Mouse (Mus musculus) macrophage (primary cell): ENCODE data around the gene Rps6kc1. TPM values are rescaled to one million over a fixed set of nuclear protein-coding genes. Genes with fewer than 3 reads are reported as not detected.

Experiments
- H3K27ac ChIP-seq: fragments of 350-480 bp; formaldehyde crosslinking; 2 replicates; pipeline ENCODE4 v1.9.0; 2021
- H3K36me3 ChIP-seq: fragments of 350-480 bp; formaldehyde crosslinking; 2 replicates; pipeline ENCODE4 v1.9.0; 2021; ENCODE audit errors: inconsistent target
- H3K4me3 ChIP-seq: fragments of 350-480 bp; formaldehyde crosslinking; 2 replicates; pipeline ENCODE4 v1.9.0; 2021; ENCODE audit errors: inconsistent target
- H3K79me2 ChIP-seq: fragments of 350-480 bp; formaldehyde crosslinking; 2 replicates; pipeline ENCODE4 v1.9.0; 2021; ENCODE audit errors: inconsistent target
- WGBS: methylation state at CpG from one replicate; pipeline ENCODE4 v1.1.7; 2026; ENCODE audit warnings: inconsistent platforms; ENCODE audit not compliant: missing documents; 5-methylcytosine and 5-hydroxymethylcytosine counted together
- polyA plus RNA-seq: library from polyadenylated mRNA; stranded (reverse); fragments of 250-400 nt; gene quantifications from 3 replicates; pipeline ENCODE4 v1.2.4, GENCODE M21; 2018; ENCODE audit warnings: inconsistent platforms
- total RNA-seq, 78 experiments: library from RNA; depleted of rRNA; stranded (reverse); fragments of 250-400 nt; gene quantifications; 1 replicate in 9 of 78; 2 replicates in 24 of 78; 3 replicates in 43 of 78; 4 replicates in 2 of 78; pipeline ENCODE4 v1.2.4; 2018; ENCODE audit warnings: inconsistent platforms in 56 of 78

Gene Rps6kc1
- total RNA-seq (2018; cell fraction: chromatin; rRNA removed): 100 to 1,000 TPM in 16 of 26 experiments, 10 to 100 TPM in 10; 54.9 to 228 (median 116) TPM
- total RNA-seq (2018; cell fraction: cytosol; rRNA removed): 10 to 100 TPM; 11.8 to 31.5 (median 22.7) TPM
- 100 to 1,000 TPM in 1 of 26 experiments, 10 to 100 TPM in 25; 23.2 to 116 (median 53.3) TPM for total RNA-seq (2018; cell fraction: nucleus; rRNA removed)
- polyA plus RNA-seq: 16.6 to 20.5 TPM (median 19.7 TPM) in 3 replicates

DNA sequence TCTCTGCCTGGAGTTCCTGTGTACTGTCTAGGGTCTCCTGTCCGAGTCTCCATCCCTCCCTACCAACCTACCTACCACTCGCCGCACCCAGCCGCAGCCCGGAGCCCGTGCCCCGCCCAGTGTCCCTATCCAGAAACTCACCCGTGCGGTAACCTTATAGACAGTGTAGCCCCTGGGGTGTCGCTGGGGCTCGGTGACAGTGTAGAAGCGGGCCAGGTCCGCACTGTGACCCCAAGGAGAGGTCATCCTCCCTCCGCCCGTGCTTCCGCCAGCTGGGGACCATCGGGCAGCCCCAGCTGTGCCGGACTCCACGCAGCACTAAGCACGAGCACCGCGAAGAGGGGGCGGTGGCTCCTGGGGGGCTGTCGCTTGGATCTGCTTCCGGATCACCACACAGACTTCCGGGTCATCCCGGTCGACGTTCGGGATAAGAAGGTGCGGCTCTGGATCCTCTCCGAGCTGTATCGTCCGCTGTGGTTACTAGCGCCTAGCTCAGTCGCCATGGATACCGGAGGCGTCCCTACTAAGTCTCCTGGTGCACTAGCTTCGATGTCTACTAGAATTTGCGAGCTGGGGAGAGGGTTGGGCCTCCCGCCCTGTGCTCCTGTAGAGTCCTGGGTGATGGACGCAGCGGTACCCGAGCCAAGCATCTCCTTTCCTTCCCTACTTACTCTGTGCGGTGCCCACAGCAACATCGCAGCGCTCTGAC lies at the start of gene Rps6kc1:
TSS of gene Rps6kc1 (minus strand) at position 356 of the 709 bp plus-strand sequence.
- WGBS: 2% methylated on average over 47 of the region's 47 CpGs
- H3K4me3 ChIP-seq: peak within 1 kb of the TSS; percentile 84
- H3K27ac ChIP-seq: peak within 1 kb of the TSS; percentile 46
- H3K36me3 ChIP-seq: no peaks in the 10 kb centered on the region
- H3K79me2 ChIP-seq: peaks cover 31% of the 10 kb centered on the region

- no peak overlapping the region for H3K4me3 ChIP-seq
- H3K79me2 ChIP-seq: no peaks in the 10 kb centered on the region
- H3K36me3 ChIP-seq: no peaks in the 10 kb centered on the region
- WGBS: 90% methylated on average over 5 of the region's 5 CpGs
- H3K27ac ChIP-seq: no peak overlapping the region
These were observed 47.3 kb upstream of the Rps6kc1 start for GRCm38 (mm10) chr1:190958821-190959220.

DNA sequence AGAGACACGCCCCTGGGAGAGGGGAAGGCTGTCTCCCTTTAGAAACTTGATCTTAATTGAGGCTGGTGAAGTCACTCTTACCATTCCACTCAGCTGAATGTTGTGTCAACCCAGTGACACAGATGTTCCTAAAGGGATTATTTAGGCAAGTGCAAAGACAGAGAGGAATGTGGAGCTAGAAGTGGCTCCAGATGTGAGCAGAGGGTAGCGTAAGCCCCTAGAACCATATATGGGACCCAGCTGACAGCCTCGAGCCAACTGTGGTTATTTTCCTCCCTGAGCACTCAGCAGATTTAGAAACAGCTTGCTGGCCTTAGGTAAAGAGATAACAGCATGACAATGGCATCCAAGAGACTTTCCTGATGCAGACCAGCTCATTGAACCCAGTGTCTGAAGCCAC lies 41.4 kb upstream of the Rps6kc1 start:
- H3K27ac ChIP-seq: no peak overlapping the region
- no peaks in the 10 kb centered on the region for H3K79me2 ChIP-seq
- H3K4me3 ChIP-seq: no peak overlapping the region
- no peaks in the 10 kb centered on the region for H3K36me3 ChIP-seq
- WGBS: 93% methylated on average over 3 of the region's 3 CpGs

DNA sequence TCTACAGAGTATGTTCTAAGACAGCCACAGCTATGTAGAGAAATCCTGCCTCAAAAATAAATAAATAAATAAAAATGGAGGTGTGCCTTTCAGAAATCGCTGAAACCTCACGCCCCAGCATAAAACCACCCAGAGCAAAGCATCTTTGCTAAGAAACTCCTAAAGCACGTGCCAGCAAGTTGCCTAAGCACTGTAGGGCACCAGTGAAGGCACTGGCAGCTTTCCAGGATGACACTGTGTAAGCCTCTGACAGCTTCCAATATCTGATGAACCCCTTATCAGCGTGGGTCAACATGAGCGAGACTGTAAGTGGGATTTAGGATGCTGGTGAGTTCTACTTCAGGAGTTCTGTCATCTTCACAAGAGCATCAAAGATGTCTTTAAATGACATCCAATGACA lies 39.4 kb upstream of the Rps6kc1 start:
- Histone ChIP-seq H3K36me3 (peaks cover 2% of the 10 kb centered on the region), H3K27ac (no peak overlapping the region)
- 96% methylated on average over 5 of the region's 5 CpGs for WGBS

GRCm38 (mm10) chr1:190948846-190949245 lies 37.3 kb upstream of the Rps6kc1 start:
- H3K27ac ChIP-seq: no peak overlapping the region
- WGBS: 95% methylated on average over 17 of the region's 17 CpGs

More for the DNA sequence above, 39.4 kb upstream of the Rps6kc1 start:
- H3K79me2 ChIP-seq: no peaks in the 10 kb centered on the region
- no peak overlapping the region for H3K4me3 ChIP-seq

GRCm38 (mm10) chr1:190948439-190948838 lies 36.9 kb upstream of the Rps6kc1 start:
- Histone ChIP-seq H3K36me3 (peaks cover 23% of the 10 kb centered on the region), H3K27ac (no peak overlapping the region), H3K79me2 (no peaks in the 10 kb centered on the region), H3K4me3 (no peak overlapping the region)
- WGBS: 98% methylated on average over 7 of the region's 7 CpGs

More at GRCm38 (mm10) chr1:190948846-190949245, 37.3 kb upstream of the Rps6kc1 start:
- Histone ChIP-seq H3K79me2 (no peaks in the 10 kb centered on the region), H3K4me3 (no peak overlapping the region), H3K36me3 (peaks cover 19% of the 10 kb centered on the region)

- Histone ChIP-seq H3K36me3 (peaks cover 26% of the 10 kb centered on the region), H3K79me2 (no peaks in the 10 kb centered on the region), H3K4me3 (no peak overlapping the region), H3K27ac (no peak overlapping the region)
- WGBS: 94% methylated on average over 5 of the region's 5 CpGs
These were observed 36.4 kb upstream of the Rps6kc1 start for GRCm38 (mm10) chr1:190947986-190948385.

DNA sequence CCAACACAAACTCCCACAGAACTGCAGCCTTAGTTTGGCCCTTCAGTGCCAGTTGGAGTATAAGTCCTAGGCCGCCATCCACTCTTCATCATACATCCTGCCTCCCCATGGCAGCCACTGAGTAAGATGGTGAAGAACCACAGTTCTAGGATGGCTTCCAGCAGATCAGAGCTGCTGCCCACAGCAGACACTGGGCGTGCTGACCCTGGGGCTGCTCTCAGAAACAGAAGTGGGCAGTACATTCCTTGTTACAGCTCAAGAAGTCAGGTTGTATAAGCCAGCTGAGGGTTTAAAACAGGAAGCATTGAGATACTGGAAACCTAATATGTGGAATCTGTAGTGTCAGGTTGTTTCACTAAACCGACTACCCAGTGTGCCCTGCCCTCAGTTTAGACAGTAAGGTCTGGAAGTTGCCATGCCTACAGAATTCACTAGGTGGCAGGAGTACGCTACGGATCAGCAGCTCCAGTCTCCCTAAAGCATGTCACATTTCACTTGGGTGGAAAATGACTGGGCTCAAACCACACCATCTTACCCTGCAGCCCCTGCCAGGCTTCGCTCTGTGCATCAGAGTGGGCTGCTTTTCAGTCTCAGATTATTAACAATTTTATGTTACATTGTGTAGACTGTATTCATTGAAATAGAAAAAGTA lies 32.7 kb upstream of the Rps6kc1 start:
- Histone ChIP-seq H3K79me2 (no peaks in the 10 kb centered on the region), H3K36me3 (peaks cover 64% of the 10 kb centered on the region), H3K4me3 (no peak overlapping the region), H3K27ac (no peak overlapping the region)
- 59% methylated on average over 6 of the region's 6 CpGs for WGBS

GRCm38 (mm10) chr1:190939803-190940202 lies 28.2 kb upstream of the Rps6kc1 start:
- H3K79me2 ChIP-seq: no peaks in the 10 kb centered on the region; the same call in 1 of the 2 replicates
- no peak overlapping the region for H3K27ac ChIP-seq
- WGBS: 95% methylated on average over 7 of the region's 7 CpGs
- H3K4me3 ChIP-seq: no peak overlapping the region
- H3K36me3 ChIP-seq: peaks cover 94% of the 10 kb centered on the region

DNA sequence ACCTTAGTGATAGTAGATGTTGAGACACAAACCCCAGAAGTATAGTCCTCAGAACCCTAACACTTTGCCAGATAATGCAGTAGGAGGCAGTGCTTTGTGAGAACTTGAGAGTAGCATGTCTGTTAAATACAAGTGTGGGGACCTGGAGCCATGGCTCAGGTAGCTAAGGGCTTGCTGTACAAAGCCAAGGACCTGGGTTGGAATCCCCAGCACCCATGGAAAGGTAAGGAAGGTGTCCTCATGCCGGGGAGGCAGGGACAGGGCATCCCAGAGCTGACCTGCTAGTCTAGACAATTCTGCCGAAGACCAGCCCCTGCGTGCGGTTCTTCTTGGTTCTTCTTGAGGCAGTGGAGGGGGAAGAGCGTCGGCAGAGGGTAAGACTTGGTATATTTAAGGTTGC lies 18.6 kb upstream of the Rps6kc1 start:
- H3K36me3 ChIP-seq: peaks cover 14% of the 10 kb centered on the region
- H3K27ac ChIP-seq: no peak overlapping the region
- no peak overlapping the region; the same call in 1 of the 2 replicates for H3K4me3 ChIP-seq
- WGBS: 98% methylated on average over 6 of the region's 6 CpGs
- peaks cover 47% of the 10 kb centered on the region for H3K79me2 ChIP-seq

DNA sequence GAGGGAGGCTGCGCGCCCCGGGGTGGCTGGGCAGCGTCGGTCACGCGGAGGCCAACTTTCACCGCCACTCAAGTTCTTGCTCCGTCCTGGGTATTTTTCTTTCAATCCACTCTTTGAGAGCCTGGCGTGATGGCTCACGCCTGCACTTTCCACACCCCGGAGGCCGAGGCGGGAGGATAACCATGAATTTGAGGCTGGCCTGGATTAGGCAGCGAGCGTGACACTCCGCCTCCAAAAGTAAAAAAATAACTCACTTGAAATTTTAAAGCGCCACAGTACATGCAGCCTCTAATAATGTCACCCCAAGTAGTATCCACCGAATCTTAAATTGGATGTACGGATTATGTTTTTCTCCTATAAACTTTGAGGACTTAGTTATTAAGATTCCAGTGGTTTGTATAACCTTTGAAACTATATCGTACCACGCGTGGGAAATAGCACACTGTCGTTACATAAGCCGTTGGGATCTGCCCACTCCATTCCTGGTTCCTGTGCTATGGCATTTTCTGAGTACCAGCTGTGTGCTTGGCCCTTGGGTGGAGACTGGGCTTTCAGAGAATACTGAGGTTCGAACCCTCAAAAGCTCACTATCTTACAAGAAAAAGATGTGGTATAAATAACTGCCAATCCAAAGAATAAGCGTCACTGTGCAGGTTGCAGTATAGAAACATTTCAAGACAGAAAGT lies 17.6 kb upstream of the Rps6kc1 start:
- peaks cover 4% of the 10 kb centered on the region; the same call in 1 of the 2 replicates for H3K36me3 ChIP-seq
- peaks cover 42% of the 10 kb centered on the region for H3K79me2 ChIP-seq
- peak overlapping the region; percentile 82 for H3K27ac ChIP-seq
- H3K4me3 ChIP-seq: peak overlapping the region; percentile 72
- WGBS: 3% methylated on average over 27 of the region's 27 CpGs

DNA sequence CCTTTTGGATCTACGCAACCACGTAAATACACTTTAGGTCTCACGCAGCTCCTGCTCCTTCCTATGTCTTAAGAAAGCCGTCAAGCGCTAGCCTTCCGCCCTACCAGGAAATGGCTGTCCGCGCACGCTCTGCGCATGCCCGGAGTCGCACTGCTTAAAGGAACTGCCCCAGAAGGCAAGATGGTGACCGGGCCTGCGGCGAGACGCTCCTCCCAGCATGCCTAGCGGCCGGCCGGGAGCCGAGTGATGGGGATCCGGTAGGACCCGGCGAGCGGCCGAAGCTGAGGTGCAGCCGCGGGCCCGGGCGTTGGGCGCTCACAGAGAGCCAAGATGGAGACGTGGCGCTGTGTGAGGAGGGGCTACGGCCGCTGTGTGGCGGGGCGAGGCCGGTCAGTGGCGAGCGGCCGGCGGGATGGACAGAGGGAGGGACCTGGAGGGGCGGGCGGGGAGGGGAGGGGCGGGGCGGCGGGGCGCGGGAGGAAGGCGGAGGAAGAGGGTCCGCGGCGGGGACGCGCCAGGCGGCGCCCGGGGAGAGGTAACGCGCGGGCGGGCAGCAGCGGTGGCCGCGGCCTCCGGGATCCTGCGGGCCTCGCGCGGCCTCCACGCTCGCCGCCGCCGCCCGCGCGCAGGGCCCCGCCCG lies 16.9 kb upstream of the Rps6kc1 start:
- Histone ChIP-seq H3K79me2 (peaks cover 35% of the 10 kb centered on the region), H3K4me3 (peak overlapping the region; percentile 78), H3K27ac (peak overlapping the region; percentile 82), H3K36me3 (no peaks in the 10 kb centered on the region; the same call in 1 of the 2 replicates)
- WGBS: under 1% methylated on average over 48 of the region's 79 CpGs

- peaks cover 29% of the 10 kb centered on the region for H3K79me2 ChIP-seq
- peak overlapping the region; percentile 78 for H3K4me3 ChIP-seq
- H3K36me3 ChIP-seq: no peaks in the 10 kb centered on the region; the same call in 1 of the 2 replicates
- H3K27ac ChIP-seq: peak overlapping the region; percentile 82
- 8% methylated on average over 15 of the region's 16 CpGs for WGBS
These were observed 16.3 kb upstream of the Rps6kc1 start for GRCm38 (mm10) chr1:190927751-190928369.

GRCm38 (mm10) chr1:190927311-190927710 lies 15.7 kb upstream of the Rps6kc1 start:
- Histone ChIP-seq H3K36me3 (no peaks in the 10 kb centered on the region), H3K4me3 (peak overlapping the region; percentile 78), H3K79me2 (peaks cover 24% of the 10 kb centered on the region), H3K27ac (peak overlapping the region; percentile 82; the same call in 1 of the 2 replicates)
- WGBS: 98% methylated on average over 3 of the region's 3 CpGs
